Mouse (Mus musculus) neural tube, embryonic 14.5 days (tissue): ENCODE results near the gene Ndufa12. TPM values are rescaled to one million over a fixed set of nuclear protein-coding genes. Genes with fewer than 3 reads are reported as not detected.

Source experiments
- ATAC-seq: fragments of 200-750 bp; cut with Nextera tagmentation; 2 replicates; pipeline ENCODE4 v1.8.0; 2017; ENCODE audit warnings: low read depth, mild to moderate bottlenecking, moderate TSS enrichment, moderate library complexity
- H3K27ac ChIP-seq: fragments of 300-500 bp; sonication (generic); 2 replicates; pipeline ENCODE4 v1.5.1; 2014; ENCODE audit warnings: low read depth, mild to moderate bottlenecking, control low read depth, low read length, moderate library complexity, mixed read lengths
- H3K27me3 ChIP-seq: fragments of 300-500 bp; sonication (generic); 2 replicates; pipeline ENCODE4 v1.6.1; 2014; ENCODE audit warnings: low read length; ENCODE audit not compliant: control insufficient read depth, insufficient read depth
- H3K36me3 ChIP-seq: fragments of 300-500 bp; sonication (generic); 2 replicates; pipeline ENCODE4 v1.6.1; 2014; ENCODE audit warnings: low read length, mixed read lengths; ENCODE audit not compliant: control insufficient read depth, insufficient read depth
- H3K4me1 ChIP-seq: fragments of 300-500 bp; sonication (generic); 2 replicates; pipeline ENCODE4 v1.6.1; 2014; ENCODE audit warnings: low read length; ENCODE audit not compliant: control insufficient read depth, insufficient read depth
- H3K4me2 ChIP-seq: fragments of 300-500 bp; sonication (generic); 2 replicates; pipeline ENCODE4 v1.6.1; 2014; ENCODE audit warnings: mild to moderate bottlenecking, low read depth, low read length, control low read depth
- H3K4me3 ChIP-seq: fragments of 300-500 bp; sonication (generic); 2 replicates; pipeline ENCODE4 v1.5.1; 2014; ENCODE audit warnings: low read depth, low read length, control low read depth, mixed read lengths
- H3K9ac ChIP-seq: fragments of 300-500 bp; sonication (generic); replicated peaks from 2 replicates; pipeline ENCODE4 v1.6.1; 2014; ENCODE audit warnings: low read depth, mild to moderate bottlenecking, control low read depth, low read length, mixed read lengths
- H3K9me3 ChIP-seq: fragments of 300-500 bp; sonication (generic); 2 replicates; pipeline ENCODE4 v1.6.1; 2016; ENCODE audit warnings: low read length; ENCODE audit not compliant: control insufficient read depth
- WGBS: fragments of 180-500 bp; shearing (Covaris S2); extraction: QIAGEN DNeasy Blood & Tissue Kit; methylation state at CpG from one replicate; pipeline ENCODE4 v1.1.7; 2014; 5-methylcytosine and 5-hydroxymethylcytosine counted together
- polyA plus RNA-seq: library from polyadenylated mRNA; unstranded; fragments of >200 nt; fragmentation: Nextera tagmentation; extraction: Ambion mirVana; gene quantifications from 2 replicates; pipeline ENCODE4 v1.2.1, GENCODE M21; 2014

Gene Ndufa12
- polyA plus RNA-seq, 1 experiment from 2014 or later: 462 TPM

DNA sequence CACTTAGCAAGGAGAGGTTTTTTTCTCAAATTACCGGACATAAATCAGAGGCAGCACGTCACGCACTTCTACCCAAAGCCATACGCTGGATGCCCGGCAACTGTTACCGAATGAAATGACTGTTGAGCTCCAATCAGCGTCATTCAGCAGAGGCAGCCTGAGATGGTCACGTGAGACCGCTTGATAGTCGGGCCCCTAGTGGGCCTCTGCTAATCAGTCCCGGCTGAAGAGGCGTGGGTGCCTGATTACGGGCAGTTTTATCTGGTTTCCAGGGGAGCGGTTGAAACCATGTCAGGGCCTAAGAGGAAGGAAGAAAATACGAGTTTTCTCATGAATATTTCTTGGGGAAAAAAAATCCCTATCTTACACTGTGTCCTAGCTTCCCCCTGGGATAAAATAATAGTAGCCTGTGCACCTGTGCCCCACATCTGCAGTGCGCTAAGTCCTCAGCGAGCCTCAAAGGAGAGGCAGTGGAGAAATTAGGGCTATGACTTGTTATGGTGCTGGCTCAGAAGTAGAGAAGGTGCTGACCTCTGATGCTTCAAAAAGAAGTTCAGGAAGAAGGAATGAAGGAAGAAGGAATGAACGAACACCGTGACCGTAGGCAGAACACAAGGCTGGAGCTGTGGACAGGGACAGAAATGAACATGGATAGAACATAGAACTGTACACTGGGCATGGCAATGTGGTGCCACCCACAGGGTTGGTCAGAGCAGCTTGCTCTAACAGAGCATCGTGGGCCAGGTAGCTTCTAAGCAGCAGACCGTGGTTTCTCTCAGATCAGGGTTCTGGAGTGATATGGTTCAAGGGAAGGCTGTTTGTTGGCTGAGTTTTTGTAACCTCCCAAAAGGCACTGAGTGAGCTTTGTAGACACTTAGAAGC is 51.3 kb downstream of the Ndufa12 start:
- Histone ChIP-seq H3K4me3 (no peak overlapping the region), H3K27ac (no peak overlapping the region), H3K9me3 (no peaks in the 10 kb centered on the region), H3K36me3 (no peaks in the 10 kb centered on the region), H3K27me3 (no peaks in the 10 kb centered on the region), H3K4me2 (peak overlapping the region; percentile 23), H3K4me1 (no peaks in the 10 kb centered on the region; the same call in 1 of the 2 replicates), H3K9ac (no peak overlapping the region)
- peak; percentile 91 for ATAC-seq
- WGBS: 34% methylated on average over 22 of the region's 22 CpGs

DNA sequence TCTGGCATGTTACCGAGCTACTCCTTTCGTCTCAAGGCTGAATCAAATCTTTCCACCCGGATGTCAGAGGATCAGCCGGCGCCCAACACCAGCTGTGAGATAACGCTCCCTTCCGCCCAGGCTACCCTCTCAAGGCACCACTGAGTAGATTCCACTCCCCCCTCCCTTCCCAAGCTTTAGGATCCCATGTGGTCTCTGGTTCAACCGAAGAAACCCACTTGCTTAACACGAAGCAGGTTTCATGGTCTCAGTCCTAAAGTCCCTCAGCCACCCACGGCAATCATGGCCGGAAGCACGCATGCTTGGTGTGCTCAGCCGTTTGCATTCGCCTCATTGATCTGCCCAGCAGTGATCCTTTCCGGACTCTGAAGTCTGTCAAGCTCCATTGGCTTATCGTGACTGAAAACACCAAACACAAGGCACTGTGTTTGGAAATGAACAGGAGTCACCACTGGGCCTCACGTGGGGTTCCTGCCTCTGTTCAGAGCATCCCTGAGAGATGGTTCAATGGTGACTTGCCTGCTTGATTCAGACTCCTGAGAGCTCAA is 54.8 kb downstream of the Ndufa12 start:
- no peaks in the 10 kb centered on the region for H3K27me3 ChIP-seq
- 73% methylated on average over 17 of the region's 17 CpGs for WGBS
- H3K9ac ChIP-seq: no peak overlapping the region
- H3K4me3 ChIP-seq: no peak overlapping the region
- no peak for ATAC-seq
- H3K36me3 ChIP-seq: no peaks in the 10 kb centered on the region
- H3K4me2 ChIP-seq: no peak overlapping the region
- no peaks in the 10 kb centered on the region for H3K9me3 ChIP-seq
- no peaks in the 10 kb centered on the region; the same call in 1 of the 2 replicates for H3K4me1 ChIP-seq
- H3K27ac ChIP-seq: no peak overlapping the region

DNA sequence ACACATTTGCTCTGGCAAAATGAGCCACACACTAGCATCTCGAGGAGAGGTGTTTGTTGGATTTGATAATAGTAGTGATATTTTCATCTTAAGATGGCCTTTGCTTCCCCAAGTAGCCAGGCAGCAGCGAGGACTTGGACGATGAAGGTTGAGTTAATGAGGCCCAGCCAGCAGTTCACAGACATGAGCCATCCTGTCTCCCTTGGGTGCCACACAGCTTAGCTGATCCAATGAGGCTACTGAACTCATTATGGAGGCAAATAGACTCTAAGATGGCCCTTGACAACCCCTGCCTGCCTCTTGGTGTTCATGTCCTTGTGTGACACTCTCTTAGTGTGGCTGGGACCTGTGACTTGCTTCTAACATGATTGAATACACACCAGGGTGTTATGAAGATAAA is 56.2 kb downstream of the Ndufa12 start:
- Histone ChIP-seq H3K36me3 (no peaks in the 10 kb centered on the region), H3K4me3 (no peak overlapping the region), H3K4me1 (no peaks in the 10 kb centered on the region; the same call in 1 of the 2 replicates), H3K9me3 (no peaks in the 10 kb centered on the region), H3K4me2 (no peak overlapping the region), H3K27me3 (no peaks in the 10 kb centered on the region), H3K9ac (no peak overlapping the region), H3K27ac (no peak overlapping the region)
- ATAC-seq: no peak
- WGBS: 69% methylated on average over 3 of the region's 3 CpGs

DNA sequence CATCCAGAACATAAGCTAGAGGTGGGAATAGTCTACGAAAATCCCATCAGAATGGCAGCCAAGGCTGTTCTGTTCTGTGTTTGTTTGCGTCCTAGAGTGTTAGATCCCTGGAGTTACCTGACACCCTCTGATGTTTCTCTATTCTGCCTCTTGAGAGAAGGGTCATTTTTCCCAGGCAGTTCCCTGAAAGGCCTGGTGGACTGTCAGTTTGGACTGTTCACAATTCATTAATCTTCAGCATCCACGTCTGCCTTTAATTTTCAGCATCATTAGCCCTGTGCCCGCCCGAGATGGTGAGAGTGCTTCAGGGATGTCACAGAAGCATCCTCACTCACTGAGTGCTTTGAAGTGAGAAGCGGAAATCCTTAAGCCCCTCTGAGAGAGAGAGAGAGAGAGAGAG is 57.2 kb downstream of the Ndufa12 start:
- H3K9me3 ChIP-seq: no peaks in the 10 kb centered on the region
- H3K4me3 ChIP-seq: no peak overlapping the region
- 58% methylated on average over 6 of the region's 6 CpGs for WGBS
- H3K9ac ChIP-seq: no peak overlapping the region
- no peak for ATAC-seq
- H3K27ac ChIP-seq: no peak overlapping the region
- no peak overlapping the region for H3K4me2 ChIP-seq
- no peaks in the 10 kb centered on the region for H3K4me1 ChIP-seq
- H3K36me3 ChIP-seq: no peaks in the 10 kb centered on the region
- H3K27me3 ChIP-seq: no peaks in the 10 kb centered on the region

DNA sequence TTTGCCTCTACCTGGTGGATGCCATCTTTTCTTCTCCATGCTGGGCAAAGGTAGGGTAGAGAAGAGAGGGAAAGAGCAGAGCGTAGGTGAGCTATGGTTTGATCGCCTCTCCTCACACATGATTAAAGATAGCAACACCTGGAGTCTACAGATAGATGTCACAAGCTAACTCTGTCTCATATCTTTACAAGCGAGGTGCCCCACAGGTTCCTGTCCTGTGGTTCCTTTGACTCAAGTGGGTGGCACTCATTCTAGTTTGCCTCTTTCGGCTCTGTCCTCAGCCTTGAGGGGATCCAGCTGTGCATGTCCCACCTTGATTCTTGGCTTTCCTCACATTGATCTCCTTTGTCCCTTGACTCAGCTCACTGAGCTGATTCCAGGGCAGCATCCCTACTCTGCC is 58.0 kb downstream of the Ndufa12 start:
- Histone ChIP-seq H3K36me3 (no peaks in the 10 kb centered on the region), H3K27ac (no peak overlapping the region), H3K9me3 (no peaks in the 10 kb centered on the region), H3K27me3 (no peaks in the 10 kb centered on the region), H3K4me1 (no peaks in the 10 kb centered on the region), H3K4me2 (no peak overlapping the region), H3K4me3 (no peak overlapping the region), H3K9ac (no peak overlapping the region)
- 94% methylated on average over 4 of the region's 4 CpGs for WGBS
- no peak for ATAC-seq

DNA sequence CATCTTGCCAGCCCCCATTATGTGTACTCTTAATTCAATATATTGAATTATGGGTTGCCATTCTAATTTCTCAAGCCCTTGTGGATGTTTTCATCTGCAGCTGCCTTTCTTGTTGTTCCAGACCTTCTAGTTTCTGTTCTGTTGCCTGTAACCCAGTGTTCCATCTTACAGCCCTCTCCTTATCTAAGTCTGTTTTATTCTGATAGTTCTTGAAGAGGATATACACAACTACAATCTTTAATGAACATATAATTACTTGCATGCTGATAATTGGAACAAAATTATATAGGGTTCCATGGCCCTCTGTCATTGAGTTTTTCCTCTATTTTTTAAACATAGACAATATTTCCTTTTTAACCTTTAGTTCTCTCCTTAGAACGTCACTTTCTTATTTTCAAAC is 62.0 kb downstream of the Ndufa12 start:
- no peak overlapping the region for H3K4me3 ChIP-seq
- H3K27ac ChIP-seq: no peak overlapping the region
- no peaks in the 10 kb centered on the region for H3K4me1 ChIP-seq
- H3K27me3 ChIP-seq: no peaks in the 10 kb centered on the region
- H3K36me3 ChIP-seq: no peaks in the 10 kb centered on the region
- ATAC-seq: no peak
- H3K9ac ChIP-seq: no peak overlapping the region
- H3K9me3 ChIP-seq: no peaks in the 10 kb centered on the region
- 90% methylated on average over 1 of the region's 1 CpGs for WGBS
- no peak overlapping the region for H3K4me2 ChIP-seq

DNA sequence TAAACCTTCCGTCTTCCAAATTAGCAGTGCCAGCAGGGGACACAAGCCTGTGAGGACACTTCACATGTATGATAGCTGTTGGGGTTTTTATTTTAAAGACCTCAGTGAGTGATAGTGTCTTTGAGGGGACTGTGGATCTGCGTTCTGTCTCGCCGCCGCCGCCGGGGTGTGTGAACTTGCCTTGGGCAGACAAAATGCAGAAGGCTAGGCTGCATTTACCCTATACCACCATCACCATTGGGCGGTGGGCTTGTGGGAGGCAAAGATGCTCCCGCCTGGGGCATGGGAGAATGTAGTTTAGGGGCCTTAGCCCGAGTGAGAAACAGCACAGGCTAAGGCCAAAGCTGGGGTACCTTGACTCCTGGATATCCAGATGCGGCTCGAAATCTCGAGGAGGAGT is 64.1 kb downstream of the Ndufa12 start:
- H3K4me2 ChIP-seq: no peak overlapping the region
- H3K36me3 ChIP-seq: no peaks in the 10 kb centered on the region
- WGBS: 90% methylated on average over 13 of the region's 13 CpGs
- H3K27me3 ChIP-seq: no peaks in the 10 kb centered on the region
- no peaks in the 10 kb centered on the region for H3K9me3 ChIP-seq
- H3K9ac ChIP-seq: no peak overlapping the region
- no peak overlapping the region for H3K27ac ChIP-seq
- H3K4me1 ChIP-seq: 0 out of 2 replicates have a peak, but pooled peaks cover 3% of the 10 kb centered on the region
- H3K4me3 ChIP-seq: no peak overlapping the region
- ATAC-seq: no peak

DNA sequence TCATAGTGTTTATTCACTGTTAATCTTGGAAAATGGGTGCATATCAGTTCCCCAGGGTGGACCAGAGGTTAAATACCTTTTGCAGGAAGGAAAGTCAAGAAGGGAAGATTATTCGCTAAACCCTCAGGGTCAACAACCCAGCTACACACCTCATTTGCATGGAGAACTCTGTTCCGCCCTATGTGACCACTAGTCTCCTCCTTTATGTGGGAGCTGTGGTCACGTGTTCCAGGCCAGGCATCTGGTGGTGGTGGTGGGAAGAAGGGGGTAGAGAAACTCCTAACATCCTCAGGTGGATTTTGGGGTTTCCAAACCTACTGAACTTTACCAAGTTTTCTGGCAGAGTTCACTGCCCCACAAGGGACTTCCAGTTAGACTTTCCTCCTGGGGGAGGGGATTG is 64.7 kb downstream of the Ndufa12 start:
- H3K27me3 ChIP-seq: no peaks in the 10 kb centered on the region
- H3K9ac ChIP-seq: no peak overlapping the region
- no peak overlapping the region for H3K4me3 ChIP-seq
- no peak overlapping the region for H3K27ac ChIP-seq
- no peaks in the 10 kb centered on the region for H3K9me3 ChIP-seq
- ATAC-seq: no peak
- H3K36me3 ChIP-seq: no peaks in the 10 kb centered on the region
- no peak overlapping the region for H3K4me2 ChIP-seq
- H3K4me1 ChIP-seq: 0 out of 2 replicates have a peak, but pooled peaks cover 3% of the 10 kb centered on the region
- 79% methylated on average over 3 of the region's 3 CpGs for WGBS
